Mouse (Mus musculus) liver, adult 2 months (tissue): ENCODE results near the gene Nkpd1. TPM values are rescaled to one million over a fixed set of nuclear protein-coding genes. Genes with fewer than 3 reads are reported as not detected.

Experiments
- DNase-seq: peaks from one replicate; pipeline ENCODE4 v3.0.0-alpha.2; 2011; ENCODE audit warnings: low read depth, low spot score; ENCODE audit errors: extremely low read depth
- H3K27ac ChIP-seq: fragments of 200-500 bp; replicated peaks from 2 replicates; pipeline ENCODE4 v1.5.1; 2012; ENCODE audit warnings: low read depth, mild to moderate bottlenecking, control low read depth, inconsistent platforms, low read length; ENCODE audit not compliant: insufficient read depth
- H3K27me3 ChIP-seq: fragments of 200-500 bp; 2 replicates; pipeline ENCODE4 v1.6.1; 2012; ENCODE audit warnings: mild to moderate bottlenecking, moderate library complexity, low read length, inconsistent platforms; ENCODE audit not compliant: control insufficient read depth, insufficient read depth
- H3K36me3 ChIP-seq: fragments of 200-500 bp; 2 replicates; pipeline ENCODE4 v1.6.1; 2012; ENCODE audit warnings: low read length, inconsistent platforms; ENCODE audit not compliant: control insufficient read depth, insufficient read depth
- H3K4me1 ChIP-seq: fragments of 200-500 bp; 2 replicates; pipeline ENCODE4 v1.6.1; 2011; ENCODE audit warnings: low read length; ENCODE audit not compliant: control insufficient read depth, insufficient read depth
- H3K4me3 ChIP-seq: fragments of 200-500 bp; 2 replicates; pipeline ENCODE4 v1.5.1; 2011; ENCODE audit warnings: low read depth, mild to moderate bottlenecking, control low read depth, low read length, moderate library complexity; ENCODE audit not compliant: insufficient read depth
- H3K79me2 ChIP-seq: fragments of 200-500 bp; 2 replicates; pipeline ENCODE4 v1.6.1; 2012; ENCODE audit warnings: inconsistent platforms, mild to moderate bottlenecking, low read length, moderate library complexity; ENCODE audit not compliant: control insufficient read depth, insufficient read depth
- H3K9ac ChIP-seq: fragments of 200-500 bp; 2 replicates; pipeline ENCODE4 v1.6.1; 2012; ENCODE audit warnings: low read depth, mild to moderate bottlenecking, control low read depth, inconsistent platforms, low read length
- CTCF ChIP-seq: fragments of 200-500 bp; IDR thresholded peaks from 2 replicates; pipeline ENCODE4 v1.5.1; 2011; ENCODE audit warnings: low read depth, low read length, control low read depth
- POLR2A ChIP-seq: fragments of 200-500 bp; IDR thresholded peaks from 2 replicates; pipeline ENCODE4 v1.6.1; 2011; ENCODE audit warnings: low read length, control low read depth; ENCODE audit not compliant: insufficient read depth; ENCODE audit errors: extremely low read depth
- WGBS: fragments of 180-500 bp; shearing (Covaris S2); methylation state at CpG from one replicate; pipeline ENCODE4 v1.1.7; 2018; 5-methylcytosine and 5-hydroxymethylcytosine counted together
- polyA plus RNA-seq: library from polyadenylated mRNA; depleted of rRNA; stranded (reverse); fragments of >200 nt; gene quantifications from 2 replicates; pipeline ENCODE4 v1.2.3, GENCODE M21; 2012
- total RNA-seq: library from RNA; depleted of rRNA; stranded (reverse); fragments of >200 nt; gene quantifications from 2 replicates; pipeline ENCODE4 v1.2.3, GENCODE M21; 2014

The Nkpd1 gene
- total and polyA plus RNA-seq, 2 experiments: not detected

GRCm38 (mm10) chr7:19560491-19561260, 43.0 kb downstream of the Nkpd1 start:
- Histone ChIP-seq H3K27ac (peak overlapping the region; percentile 81), H3K9ac (peak overlapping the region; percentile 97), H3K79me2 (peaks cover 49% of the 10 kb centered on the region), H3K4me1 (peaks cover 26% of the 10 kb centered on the region), H3K36me3 (peaks cover 5% of the 10 kb centered on the region; the same call in 1 of the 2 replicates), H3K4me3 (peak overlapping the region; percentile 95), H3K27me3 (no peaks in the 10 kb centered on the region)
- 2% methylated on average over 11 of the region's 11 CpGs for WGBS
- peak; percentile 72 for DNase-seq
- no peak for TF ChIP-seq CTCF
- no peak for TF ChIP-seq POLR2A

DNA sequence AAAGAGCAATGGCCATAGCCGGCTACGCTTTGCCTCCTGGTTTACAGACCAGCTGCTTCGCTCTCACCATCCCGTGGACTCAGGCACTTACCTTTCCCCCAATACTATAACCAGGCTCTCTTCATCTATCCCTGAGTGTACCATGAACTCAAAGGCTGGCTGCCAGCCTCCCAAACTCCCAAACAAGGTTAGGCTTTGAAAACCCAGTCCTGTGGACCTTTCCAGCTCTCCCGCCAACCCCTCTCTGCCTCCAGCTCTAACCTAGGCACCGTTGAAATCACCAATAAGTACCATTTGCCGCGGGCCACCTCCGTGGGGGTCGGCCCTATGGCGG, 43.8 kb downstream of the Nkpd1 start:
- Histone ChIP-seq H3K36me3 (peaks cover 3% of the 10 kb centered on the region; the same call in 1 of the 2 replicates), H3K27me3 (no peaks in the 10 kb centered on the region), H3K4me1 (peaks cover 26% of the 10 kb centered on the region), H3K4me3 (peak overlapping the region; percentile 95), H3K79me2 (peaks cover 42% of the 10 kb centered on the region), H3K27ac (peak overlapping the region; percentile 81), H3K9ac (peak overlapping the region; percentile 97)
- TF ChIP-seq CTCF (no peak), POLR2A (no peak)
- under 1% methylated on average over 11 of the region's 11 CpGs for WGBS
- peak; percentile 79 for DNase-seq

DNA sequence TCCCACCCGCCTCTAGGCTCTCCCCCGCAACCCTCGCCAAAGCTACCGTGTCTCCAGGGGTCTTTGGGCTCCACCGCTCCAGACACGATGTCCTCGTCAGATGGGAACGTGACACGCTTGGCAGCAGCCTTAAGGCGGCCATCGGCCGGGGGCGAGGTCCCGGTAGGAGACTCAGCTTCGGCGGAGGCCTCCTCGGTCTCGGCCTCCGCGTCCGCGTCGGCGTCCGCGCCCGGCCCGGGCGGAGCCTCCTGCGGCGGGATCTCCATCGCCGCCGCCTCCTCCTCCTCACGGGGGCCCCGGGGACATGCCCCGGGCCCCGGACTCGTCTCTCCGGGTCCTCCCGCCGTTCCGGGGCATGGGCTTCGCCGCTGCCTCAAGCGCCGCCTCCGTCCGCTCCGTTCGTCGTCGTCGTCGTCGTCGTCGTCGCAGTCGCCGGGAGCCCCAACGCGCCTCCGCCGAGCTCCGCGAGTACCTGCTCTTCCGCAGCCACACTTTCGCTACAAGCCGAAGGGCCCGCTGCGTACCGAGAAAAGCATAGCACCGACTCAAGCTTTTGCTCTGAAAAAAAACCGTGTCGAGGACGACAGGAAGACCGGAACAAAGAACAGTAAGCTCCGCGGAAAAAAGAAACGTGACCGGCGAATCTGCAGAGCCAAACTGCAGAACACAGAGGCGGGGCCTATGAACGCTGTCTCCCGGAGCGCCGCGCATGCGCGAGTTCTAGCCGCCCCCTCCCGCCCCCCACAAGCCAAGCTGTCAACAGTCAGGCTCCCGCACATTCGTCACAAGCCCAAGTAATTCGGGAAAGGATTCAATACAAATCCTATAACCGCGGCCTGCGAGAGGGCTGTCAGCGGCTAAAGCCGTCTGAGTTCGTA, 44.4 kb downstream of the Nkpd1 start:
- Histone ChIP-seq H3K79me2 (peaks cover 36% of the 10 kb centered on the region), H3K27me3 (no peaks in the 10 kb centered on the region), H3K4me1 (peaks cover 24% of the 10 kb centered on the region), H3K9ac (peak overlapping the region; percentile 97), H3K4me3 (peak overlapping the region; percentile 95), H3K36me3 (peaks cover 3% of the 10 kb centered on the region; the same call in 1 of the 2 replicates), H3K27ac (peak overlapping the region; percentile 81)
- under 1% methylated on average over 102 of the region's 102 CpGs for WGBS
- TF ChIP-seq CTCF: no peak
- 0 out of 2 replicates have a peak, but pooled peaks have one; percentile 29 for TF ChIP-seq POLR2A
- DNase-seq: peak; percentile 83

DNA sequence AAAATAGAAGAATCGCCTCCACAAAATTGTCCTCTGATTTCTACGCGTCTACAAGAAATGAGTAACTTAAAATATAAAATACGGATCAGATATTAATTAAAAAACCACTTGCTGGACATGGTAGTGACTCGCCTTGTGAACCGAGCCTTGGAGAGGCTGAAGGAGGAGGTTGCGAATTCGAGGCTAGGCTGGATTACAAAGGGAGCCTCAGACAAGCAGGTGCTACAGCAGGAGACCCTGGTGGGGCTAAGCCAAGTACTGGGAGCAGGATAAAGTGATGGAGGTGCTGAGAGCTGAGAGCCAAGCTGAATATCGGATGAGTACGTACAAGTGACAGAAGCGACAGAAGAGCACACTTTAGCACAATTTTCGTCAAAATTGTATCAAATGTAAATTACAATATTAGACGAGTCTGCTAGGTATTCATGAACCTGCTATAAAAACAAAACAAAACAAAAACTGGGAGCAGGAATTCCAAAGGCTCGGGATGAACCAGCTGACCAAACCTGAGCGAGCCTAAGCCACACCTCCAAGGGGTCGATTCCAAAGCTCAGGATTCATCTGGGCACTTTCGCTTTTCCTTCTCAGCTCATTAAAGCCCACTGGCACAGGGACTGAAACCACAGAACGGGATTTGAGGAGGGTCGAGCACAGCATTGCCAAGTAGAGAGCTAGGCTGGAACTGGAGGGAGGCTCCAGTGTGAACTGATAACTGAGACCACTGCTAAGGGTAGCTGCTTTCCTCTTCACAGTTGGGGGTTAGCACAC, 45.2 kb downstream of the Nkpd1 start, which contains the start of gene Ppp1r37:
Gene Ppp1r37, minus strand, starts transcription at position 434 of the 768 bp plus-strand sequence.
- peaks cover 20% of the 10 kb centered on the region for H3K4me1 ChIP-seq
- peak; percentile 75 for DNase-seq
- H3K4me3 ChIP-seq: peak within 1 kb of the TSS; percentile 95
- H3K27me3 ChIP-seq: no peaks in the 10 kb centered on the region
- WGBS: under 1% methylated on average over 19 of the region's 19 CpGs
- TF ChIP-seq CTCF (no peak), POLR2A (0 out of 2 replicates have a peak, but pooled peaks have one; percentile 19)
- peaks cover 27% of the 10 kb centered on the region for H3K79me2 ChIP-seq
- H3K9ac ChIP-seq: peak within 1 kb of the TSS; percentile 97
- H3K36me3 ChIP-seq: peaks cover 3% of the 10 kb centered on the region; the same call in 1 of the 2 replicates
- peak within 1 kb of the TSS; percentile 81 for H3K27ac ChIP-seq

- TF ChIP-seq CTCF: no peak
- TF ChIP-seq POLR2A: no peak
- Histone ChIP-seq H3K79me2 (peaks cover 17% of the 10 kb centered on the region), H3K9ac (no peak overlapping the region), H3K27me3 (no peaks in the 10 kb centered on the region), H3K4me3 (no peak overlapping the region), H3K36me3 (peaks cover 3% of the 10 kb centered on the region; the same call in 1 of the 2 replicates), H3K4me1 (peaks cover 13% of the 10 kb centered on the region), H3K27ac (no peak overlapping the region)
- 87% methylated on average over 3 of the region's 3 CpGs for WGBS
- no peak for DNase-seq
These were observed 46.2 kb downstream of the Nkpd1 start for GRCm38 (mm10) chr7:19563884-19564283.
